Mouse (Mus musculus): ENCODE data around the gene Spop.

DNA sequence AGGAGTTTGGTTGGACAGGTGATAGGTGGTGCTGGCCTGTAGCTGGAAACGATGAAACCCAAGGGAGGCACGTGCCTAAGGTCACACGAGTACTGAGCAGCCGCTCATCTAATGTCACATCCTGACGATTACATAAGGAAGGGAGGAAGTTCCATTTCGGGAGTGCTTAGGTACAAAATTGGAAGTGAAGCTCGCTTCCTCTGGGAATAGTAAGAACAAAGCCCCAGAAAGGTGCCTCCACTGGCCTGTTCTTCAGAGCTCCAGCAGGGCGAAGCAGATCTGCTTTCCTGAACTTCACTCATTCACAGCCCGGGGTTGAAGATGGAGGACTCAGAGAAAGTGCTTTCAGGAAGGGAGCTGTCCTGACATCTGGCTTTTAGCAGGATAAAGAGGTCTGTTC is 80.1 kb downstream of the Spop start:
- TF ChIP-seq CTCF (IDR thresholded peaks at IDR 0.05; ENCODE audit: borderline replicate concordance, extremely low read depth, insufficient read depth, insufficient read length), result no peak
- TF ChIP-seq POLR2A (IDR thresholded peaks at IDR 0.05; ENCODE audit: borderline replicate concordance, extremely low read depth, insufficient read depth, insufficient read length, poor library complexity, severe bottlenecking), result no peak
